Mouse (Mus musculus): ENCODE measurements around the gene Cfap97d2. TPM values are rescaled to one million over a fixed set of nuclear protein-coding genes. Genes with fewer than 3 reads are reported as not detected.
A peak's percentile ranks its signal among the peaks of the same experiment; 100 is the strongest.
"Not testable (repeated sequence)": the region's sequence is repeated elsewhere in the genome, so short reads cannot be mapped to it uniquely, and the experiment has no call there.

The Cfap97d2 gene
- total RNA-seq, 2 experiments from 2014 or later = 0.26 TPM; not detected in 1

DNA sequence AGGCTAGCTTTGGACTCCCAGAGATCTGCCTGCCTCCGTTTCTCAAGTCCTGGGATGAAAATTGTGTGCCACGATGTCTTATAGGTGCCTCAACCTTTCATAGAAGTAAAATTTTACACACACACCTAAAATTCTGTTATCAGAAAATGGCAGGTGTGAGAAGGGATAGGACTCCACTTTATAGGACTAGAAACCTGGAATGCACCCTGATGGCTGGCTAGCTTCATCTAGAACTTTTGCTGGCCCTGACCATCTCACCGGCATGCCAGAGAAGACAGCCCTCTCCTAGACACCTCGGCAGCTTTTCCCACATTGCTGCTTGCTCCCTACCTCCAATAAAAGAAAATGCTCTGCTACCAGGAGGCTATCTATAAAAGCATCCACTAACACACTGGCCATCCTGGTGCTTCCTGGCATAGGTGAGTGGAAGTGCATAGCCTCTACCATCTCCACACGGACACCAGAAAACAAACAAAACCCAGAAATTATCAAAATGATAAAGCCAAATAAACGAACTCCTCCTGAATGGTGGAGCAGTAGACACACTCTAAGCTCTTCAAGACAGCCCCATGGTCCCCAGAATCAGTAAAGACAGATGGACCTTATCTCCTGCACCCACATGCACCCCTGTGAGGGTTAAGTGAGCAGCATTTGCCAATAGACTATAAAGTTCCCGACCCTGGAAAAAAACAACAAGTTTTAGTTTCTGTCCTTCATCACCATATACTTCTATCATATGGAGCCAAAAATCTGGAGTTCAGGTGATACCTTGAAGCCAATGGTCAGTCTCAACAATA, 35.3 kb downstream of the Cfap97d2 start:
- DNase-seq = no peak

- DNase-seq = not testable (repeated sequence)
Observed at GRCm38 (mm10) chr8:13746212-13746611, 40.5 kb downstream of the Cfap97d2 start.

GRCm38 (mm10) chr8:13747626-13748025, 41.9 kb downstream of the Cfap97d2 start:
- no peak for DNase-seq

DNA sequence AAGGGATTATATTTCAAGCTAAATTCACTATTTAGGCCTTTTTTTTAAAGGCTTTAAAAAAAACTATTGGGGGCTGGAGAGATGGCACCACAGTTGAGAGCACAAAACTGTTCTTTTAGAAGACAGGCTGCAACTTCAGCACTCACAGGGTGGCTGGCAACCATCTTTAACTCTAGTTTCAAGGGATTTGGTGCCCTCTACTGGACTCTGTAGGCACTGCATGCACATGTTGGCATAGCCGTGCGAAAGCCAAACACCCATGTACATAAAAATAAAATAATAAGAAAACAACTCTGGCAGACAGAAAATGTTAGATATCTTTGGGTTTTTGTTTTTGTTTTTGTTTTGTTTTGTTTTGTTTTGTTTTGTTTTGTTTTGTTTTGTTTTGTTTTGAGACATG, 48.0 kb downstream of the Cfap97d2 start:
- DNase-seq = peak; percentile 73 to 92

DNA sequence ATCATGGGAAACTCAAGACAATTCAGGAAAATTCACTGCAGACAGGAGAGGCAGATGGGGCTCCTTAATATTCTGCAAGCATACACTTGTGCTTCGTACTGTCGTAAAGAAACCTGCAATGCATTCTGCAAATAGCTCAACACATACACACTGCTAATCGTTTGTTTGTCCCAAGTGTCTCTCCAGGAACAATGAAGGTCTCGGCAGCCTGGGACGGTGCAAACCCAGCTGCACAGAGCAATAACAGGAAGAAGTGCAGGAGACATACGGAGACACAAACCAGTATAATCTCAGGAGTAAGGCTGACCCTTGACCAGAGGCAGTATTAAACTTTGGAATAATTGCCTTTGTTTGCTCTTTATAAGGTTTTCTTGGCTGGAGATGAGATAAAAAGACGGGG, 50.8 kb downstream of the Cfap97d2 start:
- no peak for DNase-seq

DNA sequence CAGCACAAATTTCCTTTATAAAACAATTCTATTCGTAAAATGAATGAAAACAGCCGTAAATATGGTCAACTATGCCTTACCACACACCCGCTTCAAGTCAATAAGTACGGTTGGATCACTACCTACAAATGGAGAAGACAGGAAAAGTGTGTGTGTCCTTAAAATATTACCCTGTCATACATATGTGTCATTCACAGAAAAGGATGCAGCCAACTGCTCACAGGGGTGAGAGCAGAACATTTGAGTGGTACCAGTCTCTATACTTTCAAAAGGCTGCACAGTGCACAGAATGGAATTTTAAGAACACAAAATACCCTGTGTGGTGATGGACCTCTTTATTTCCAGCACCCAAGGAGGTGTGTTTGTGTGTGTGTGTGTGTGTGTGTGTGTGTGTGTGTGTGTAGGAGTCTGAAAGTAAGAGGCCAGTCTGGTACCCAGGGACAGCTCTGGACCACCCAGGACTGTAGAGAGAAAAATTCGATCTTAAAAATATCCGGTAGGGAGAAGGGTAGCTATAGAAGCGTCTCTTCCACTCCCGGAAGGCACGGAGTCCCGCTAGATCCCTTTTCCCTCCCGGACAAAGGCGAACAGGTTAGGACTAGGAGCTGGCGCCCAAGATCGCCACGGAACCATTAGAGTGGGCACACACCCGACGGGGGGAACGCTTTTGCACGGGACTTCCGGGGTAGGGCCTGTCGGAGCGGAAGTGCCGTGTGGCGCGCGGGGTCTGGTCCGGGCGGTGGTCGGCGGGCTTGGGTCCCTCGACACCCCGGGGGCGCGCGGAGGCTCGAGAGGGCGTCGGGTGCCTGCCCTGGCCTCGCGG, 51.5 kb downstream of the Cfap97d2 start, which contains the start of gene Cdc16:
Cdc16 (plus strand) TSS at position 695 of the 823 bp plus-strand sequence.
- DNase-seq = peak; percentile 89 to 96

GRCm38 (mm10) chr8:13757805-13758727, 52.4 kb downstream of the Cfap97d2 start:
- peak; percentile 54 to 68 for DNase-seq

GRCm38 (mm10) chr8:13769206-13769605, 63.5 kb downstream of the Cfap97d2 start:
- no peak for DNase-seq

DNA sequence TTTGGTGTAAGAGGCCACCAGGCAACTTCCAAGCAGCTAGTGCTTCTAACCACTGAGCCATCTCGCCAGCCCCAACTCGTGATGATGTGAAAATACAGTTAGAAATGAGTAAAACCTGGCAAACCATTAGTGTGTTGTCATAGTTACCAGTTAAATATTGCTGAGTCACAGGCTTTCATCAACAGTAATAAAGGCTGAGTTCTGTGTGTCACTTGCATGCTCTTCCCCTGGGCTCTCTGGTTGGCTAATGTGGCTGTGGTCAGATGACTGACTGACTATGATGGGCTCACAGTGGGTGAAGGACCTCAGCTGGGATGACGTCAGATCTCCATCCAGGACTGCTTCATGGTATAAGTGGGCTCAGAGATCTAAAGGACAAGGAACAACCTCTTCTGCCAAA, 74.8 kb downstream of the Cfap97d2 start:
- no peak for DNase-seq

DNA sequence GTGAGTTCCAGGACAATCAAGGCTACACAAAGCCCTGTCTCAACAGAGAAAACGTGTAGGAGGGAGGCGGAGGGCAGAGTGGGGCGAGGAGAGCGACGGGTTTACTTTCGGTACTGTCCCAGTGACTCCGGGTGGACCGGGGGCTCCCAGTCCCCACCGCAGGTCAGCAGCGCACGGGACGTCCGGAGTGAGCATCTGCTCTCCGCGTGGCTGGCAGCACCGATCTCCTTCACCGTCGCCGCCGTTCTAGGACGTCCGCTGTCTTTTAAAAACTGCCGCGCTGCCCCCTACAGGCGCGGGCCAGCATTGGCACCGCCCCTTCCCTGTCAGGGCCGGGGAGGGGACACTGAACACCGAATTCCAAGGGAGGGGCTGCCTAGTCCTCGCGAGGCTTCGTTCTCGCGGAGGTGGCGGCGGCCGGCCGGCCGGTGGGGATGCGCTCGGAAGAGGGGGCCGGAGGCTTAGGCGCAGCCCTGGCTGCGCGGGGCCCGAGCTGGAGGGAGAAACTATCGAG, 79.6 kb downstream of the Cfap97d2 start, which contains the start of gene Upf3a:
Upf3a (plus strand) TSS at position 366 of the 514 bp plus-strand sequence.
- DNase-seq = peak; percentile 92 to 95

DNA sequence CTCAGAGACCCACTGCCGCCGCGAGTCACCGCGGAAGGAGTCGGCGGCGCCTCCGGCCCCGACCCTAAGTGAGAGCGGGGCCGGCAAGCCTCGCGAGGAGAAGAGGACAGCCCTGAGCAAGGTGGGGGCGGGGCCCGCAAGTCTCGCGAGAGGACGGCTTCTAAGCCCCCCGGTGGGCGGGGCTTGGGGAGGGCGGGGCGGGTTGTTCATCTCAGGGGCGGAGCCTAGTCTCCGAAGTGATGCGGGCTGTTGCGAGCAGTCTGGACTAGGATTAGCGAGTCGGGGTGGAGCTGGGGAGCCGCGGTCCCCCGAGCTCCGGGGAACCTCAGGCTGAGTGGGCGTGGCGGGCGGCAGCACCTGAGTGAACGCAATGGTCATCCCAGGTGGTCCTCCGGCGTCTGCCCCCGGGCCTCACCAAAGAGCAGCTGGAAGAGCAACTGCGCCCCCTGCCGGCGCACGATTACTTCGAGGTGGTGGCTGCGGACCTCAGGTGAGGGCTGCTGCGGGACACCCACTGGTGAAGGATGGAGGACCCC, 80.1 kb downstream of the Cfap97d2 start:
- peak; percentile 95 to 98 for DNase-seq

GRCm38 (mm10) chr8:13789606-13790005, 83.9 kb downstream of the Cfap97d2 start:
- no peak for DNase-seq

Other genes starting within 250 kb of the Cfap97d2 start
- 100 to 1,000 TPM; 115 to 123 TPM for gene Gas6, start 211.4 kb upstream of the Cfap97d2 start, total RNA-seq (2021)
- gene 1700029H14Rik, start 143.4 kb upstream of the Cfap97d2 start, total RNA-seq (2021) = not detected
- 10 to 100 TPM; 11.2 to 14.0 TPM for gene Rasa3, start 28.3 kb upstream of the Cfap97d2 start, total RNA-seq (2021)
- 10 to 100 TPM; 30.1 to 31.0 TPM for gene Cdc16, start 51.8 kb downstream of the Cfap97d2 start, total RNA-seq (2021)
- 10 to 100 TPM in 1 of 2 experiments, 1 to 10 TPM in 1; 9.3 to 10.0 TPM for gene Upf3a, start 79.7 kb downstream of the Cfap97d2 start, total RNA-seq (2021)
- gene AF366264, start 132.5 kb downstream of the Cfap97d2 start, total RNA-seq (2021) = not detected
- 1 to 10 TPM; 7.4 to 8.2 TPM for gene Champ1, start 163.8 kb downstream of the Cfap97d2 start, total RNA-seq (2021)
- gene Coprs, start 184.4 kb downstream of the Cfap97d2 start, total RNA-seq (2021) = 10 to 100 TPM; 15.5 to 17.5 TPM

Data from heart, adult 18-20 months (tissue).